Mouse (Mus musculus) bone marrow, adult 2 months (tissue): ENCODE measurements around the gene Uckl1.

Experiments
- CTCF ChIP-seq: fragments of 200-500 bp; IDR thresholded peaks from 2 replicates; pipeline ENCODE4 v1.5.1; 2011; ENCODE audit warnings: low read length, control low read depth; ENCODE audit not compliant: control insufficient read depth, insufficient read depth
- POLR2A ChIP-seq: fragments of 200-500 bp; IDR thresholded peaks from 2 replicates; pipeline ENCODE4 v1.6.1; 2011; ENCODE audit warnings: low read depth, mild to moderate bottlenecking, control low read depth, low read length, borderline replicate concordance; ENCODE audit not compliant: control insufficient read depth

GRCm38 (mm10) chr2:181588229-181588780, 3.6 kb upstream of the Uckl1 start:
- TF ChIP-seq CTCF (no peak), POLR2A (no peak)
